Mouse (Mus musculus) gastrocnemius, postnatal 4 days (tissue): ENCODE measurements around the gene Pde7b. TPM values are rescaled to one million over a fixed set of nuclear protein-coding genes. Genes with fewer than 3 reads are reported as not detected.

Source experiments
- DNase-seq, 2 experiments: peaks; one replicate each; pipeline ENCODE4 v3.0.0; 2021 to 2022; ENCODE audit warnings: low spot score in 2 of 2, mixed read lengths in 2 of 2
- long read RNA-seq, 2 experiments: library from polyadenylated mRNA; stranded (forward); transcript quantifications; one replicate each; pipeline ENCODE4 v2.0.0; 2021
- total RNA-seq, 2 experiments: library from RNA; stranded (reverse); gene quantifications; 2 replicates each; pipeline ENCODE4 v1.2.3; 2021

Pde7b gene
- total RNA-seq: 10 to 100 TPM; 28.6 to 29.3 TPM
- long read RNA-seq, experiment 1, full-length matches to known transcripts: 2 of 4 reads
- long read RNA-seq, experiment 1, partial matches to known transcripts: 0 of 4 reads
- long read RNA-seq, experiment 1, other reads (novel, unspliced or antisense): 2 of 4 reads
- long read RNA-seq, experiment 2, full-length matches to known transcripts: 2 of 6 reads
- long read RNA-seq, experiment 2, partial matches to known transcripts: 0 of 6 reads
- long read RNA-seq, experiment 2, other reads (novel, unspliced or antisense): 4 of 6 reads

DNA sequence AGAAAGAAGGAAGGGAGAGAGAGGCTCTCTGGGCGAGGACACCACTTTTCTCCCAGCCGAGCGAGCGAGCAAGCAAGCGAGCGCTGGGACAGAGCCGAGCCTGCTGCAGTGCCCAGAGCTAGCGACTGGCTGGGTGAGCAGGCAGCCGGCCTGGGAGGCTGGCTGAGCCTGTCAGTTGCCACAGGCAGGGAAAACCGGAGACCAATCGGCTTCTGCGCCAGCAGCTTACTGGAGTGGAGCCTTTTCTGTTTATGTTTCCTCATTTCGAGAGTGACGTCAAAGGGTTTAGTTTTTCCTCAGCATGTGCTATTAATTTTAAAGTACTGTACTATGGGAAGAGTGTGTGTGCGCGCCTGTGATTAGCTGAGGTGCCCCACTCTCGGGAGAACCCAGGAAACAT lies at the start of gene Pde7b:
TSS of gene Pde7b (minus strand) at position 173 of the 400 bp plus-strand sequence.
- DNase-seq: peak; percentile 49 to 83

DNA sequence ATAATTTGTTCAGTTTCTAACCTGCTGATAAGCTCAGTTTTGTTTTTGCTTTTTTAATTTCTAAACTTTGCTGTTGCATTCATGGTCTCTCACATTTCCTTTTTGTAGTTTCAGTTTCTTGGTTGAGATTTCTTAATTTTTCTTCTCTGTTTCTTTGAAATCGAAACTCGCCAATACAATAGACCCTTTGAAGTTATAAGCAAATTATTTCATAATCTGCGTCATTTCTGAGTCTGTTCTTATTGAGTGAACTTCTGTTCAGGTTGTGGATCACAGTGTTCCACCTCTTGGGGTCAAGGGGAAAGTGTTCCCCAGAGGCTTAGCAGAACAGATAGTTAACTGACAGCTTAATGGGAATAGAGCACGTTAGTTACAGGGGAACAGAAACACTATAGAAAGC lies 47.2 kb upstream of the Pde7b start:
- DNase-seq: no peak

DNA sequence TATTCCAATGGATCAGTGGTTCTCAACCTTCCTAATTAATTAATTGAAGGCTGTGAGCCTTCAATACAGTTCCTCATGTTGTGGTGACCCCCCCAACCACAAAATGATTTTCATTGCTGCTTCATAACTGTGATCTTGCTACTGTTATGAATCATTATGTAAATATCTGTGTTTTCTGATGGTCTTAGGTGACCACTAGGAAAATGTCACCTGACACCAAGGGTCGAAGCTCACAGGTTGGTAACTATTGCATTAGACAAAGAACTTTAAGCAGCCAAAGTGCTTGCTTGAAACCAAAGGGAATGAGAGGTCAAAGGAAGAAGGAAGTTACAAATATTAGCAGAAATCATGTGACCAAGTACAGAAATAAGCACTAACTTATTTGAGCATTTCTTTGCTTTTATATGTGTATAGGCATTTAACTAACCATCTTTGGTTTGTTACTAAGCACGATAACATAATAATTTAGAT lies 45.6 kb upstream of the Pde7b start:
- DNase-seq: no peak

DNA sequence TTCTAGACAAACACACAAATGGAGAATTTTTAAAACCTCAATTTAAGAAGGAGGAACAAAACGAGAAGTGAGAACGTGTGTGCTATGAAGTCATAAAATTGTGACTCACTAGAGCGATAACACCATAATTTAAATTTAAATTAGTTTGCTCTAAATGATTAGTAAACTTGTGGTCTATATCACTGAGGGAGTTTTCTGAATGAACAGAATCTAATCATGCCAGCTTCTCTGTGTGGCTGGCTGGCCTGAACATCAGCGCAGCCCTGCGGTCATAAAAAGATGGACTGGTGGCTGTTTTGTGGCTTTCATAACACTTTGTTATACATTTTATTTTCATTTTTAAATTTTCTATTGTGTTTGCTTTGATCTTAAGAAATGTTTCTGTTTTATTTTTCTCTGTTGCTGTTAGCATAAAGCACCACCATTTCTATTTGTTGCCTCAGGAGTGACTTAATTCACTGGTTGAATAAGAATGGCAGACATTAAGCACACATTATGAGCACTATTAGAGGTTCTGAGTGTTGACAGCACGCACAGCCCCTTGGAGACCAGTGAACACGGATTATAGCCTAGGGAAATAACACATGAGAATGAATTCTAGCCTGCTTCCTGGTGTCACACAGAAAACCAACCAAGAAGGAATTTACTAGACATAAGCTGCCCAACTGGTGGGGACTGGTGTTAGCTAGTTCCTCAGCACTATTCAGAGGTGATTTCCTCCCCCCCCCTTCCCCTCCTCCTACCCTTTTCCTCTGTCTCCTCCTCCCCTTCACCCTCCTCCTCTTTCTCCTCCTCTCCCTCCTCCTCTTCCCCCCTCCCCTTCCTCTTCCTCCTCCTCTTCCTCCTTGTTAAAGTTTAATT lies 44.9 kb upstream of the Pde7b start:
- DNase-seq: no peak

DNA sequence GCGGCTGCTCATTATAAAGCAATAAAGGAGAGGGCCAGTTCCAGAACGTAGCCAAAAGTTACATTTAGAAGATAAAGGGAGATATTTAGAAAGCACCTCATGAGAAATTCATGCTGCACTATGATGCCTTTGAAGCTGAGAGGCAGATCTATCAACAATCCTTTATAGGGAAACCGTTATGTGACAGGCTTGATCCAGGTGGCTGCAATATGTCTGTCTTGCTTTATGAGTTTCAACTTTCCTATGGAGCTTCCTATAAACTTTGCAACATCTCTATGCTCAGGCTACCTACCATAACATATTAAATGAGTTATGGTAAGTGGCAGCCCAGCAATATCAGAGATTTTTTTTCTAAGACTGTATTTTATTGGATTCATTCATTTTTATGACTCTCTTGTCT lies 39.5 kb upstream of the Pde7b start:
- DNase-seq: no peak

DNA sequence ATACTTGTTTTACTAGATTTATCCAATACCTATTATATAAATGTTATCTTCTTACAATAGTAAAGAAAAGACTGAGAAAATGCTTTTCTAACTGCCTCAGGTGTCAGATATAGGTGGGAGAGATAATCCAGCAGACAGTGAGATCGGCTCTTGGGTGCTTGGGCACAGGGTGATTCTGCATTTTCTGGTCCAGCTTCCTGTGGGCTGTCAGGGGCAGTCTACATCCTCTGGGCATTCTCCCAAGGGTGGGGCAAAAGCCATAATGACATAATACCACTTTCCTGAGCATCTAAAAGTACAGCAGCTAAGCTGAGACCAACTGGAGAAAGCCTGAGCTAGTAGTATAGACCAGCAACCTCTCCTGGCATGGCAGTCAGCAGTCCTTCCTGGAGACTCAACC lies 34.1 kb upstream of the Pde7b start:
- no peak for DNase-seq

DNA sequence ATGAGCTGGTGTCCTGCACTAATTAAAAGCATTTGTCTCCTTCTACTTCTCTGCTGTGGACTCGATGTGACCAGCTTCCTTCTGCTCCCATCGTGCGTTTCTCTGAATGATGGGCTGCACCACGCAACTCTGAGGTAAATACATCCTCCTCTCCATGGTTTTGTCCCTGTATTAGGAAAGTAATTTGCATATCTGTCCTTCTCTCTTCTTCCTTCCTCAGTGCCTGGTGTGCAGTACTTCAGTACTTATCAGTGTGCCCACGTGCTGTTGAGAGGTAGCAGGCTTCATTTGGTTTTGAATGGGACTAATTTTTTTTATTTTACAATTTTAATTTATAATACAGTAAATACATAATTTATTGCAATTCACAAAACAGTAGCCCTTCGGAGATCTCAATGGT lies 33.4 kb upstream of the Pde7b start:
- DNase-seq: no peak

DNA sequence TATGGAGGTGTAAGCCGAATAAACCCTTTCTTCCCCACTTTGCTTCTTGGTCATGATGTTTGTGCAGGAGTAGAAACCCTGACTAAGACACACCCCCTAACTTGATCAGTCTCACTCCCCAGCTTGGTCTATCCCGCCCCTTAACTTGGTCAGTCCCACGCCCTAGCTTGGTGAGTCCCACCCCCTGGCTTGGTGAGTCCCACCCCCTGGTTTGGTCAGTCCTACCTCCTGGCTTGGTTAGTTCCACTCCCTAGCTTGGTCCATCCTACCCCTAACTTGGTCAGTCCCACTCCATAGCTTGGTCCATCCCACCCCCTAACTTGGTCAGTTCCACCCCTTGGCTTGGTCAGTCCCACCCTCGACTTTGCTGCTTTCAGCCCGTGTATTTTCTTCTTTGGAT lies 31.3 kb upstream of the Pde7b start:
- DNase-seq: no peak

DNA sequence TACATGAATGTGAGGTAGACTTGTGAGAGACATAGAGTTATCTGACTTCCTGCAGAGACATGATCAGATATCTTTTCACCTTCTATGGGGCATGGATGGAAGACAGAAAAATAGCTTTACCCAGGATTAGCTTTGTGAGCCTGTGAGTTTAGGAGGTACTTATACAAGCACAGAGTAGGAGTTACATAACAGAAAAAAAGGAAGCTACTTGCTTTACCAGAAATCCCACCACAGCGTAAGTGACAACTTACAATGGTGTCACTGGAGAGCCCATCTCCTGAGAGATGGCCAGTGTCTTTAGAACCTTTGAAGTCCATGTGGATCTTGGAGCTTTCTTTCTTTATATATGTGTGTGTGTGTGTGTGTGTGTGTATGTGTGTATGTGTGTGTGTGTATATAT lies 28.0 kb upstream of the Pde7b start:
- no peak for DNase-seq

DNA sequence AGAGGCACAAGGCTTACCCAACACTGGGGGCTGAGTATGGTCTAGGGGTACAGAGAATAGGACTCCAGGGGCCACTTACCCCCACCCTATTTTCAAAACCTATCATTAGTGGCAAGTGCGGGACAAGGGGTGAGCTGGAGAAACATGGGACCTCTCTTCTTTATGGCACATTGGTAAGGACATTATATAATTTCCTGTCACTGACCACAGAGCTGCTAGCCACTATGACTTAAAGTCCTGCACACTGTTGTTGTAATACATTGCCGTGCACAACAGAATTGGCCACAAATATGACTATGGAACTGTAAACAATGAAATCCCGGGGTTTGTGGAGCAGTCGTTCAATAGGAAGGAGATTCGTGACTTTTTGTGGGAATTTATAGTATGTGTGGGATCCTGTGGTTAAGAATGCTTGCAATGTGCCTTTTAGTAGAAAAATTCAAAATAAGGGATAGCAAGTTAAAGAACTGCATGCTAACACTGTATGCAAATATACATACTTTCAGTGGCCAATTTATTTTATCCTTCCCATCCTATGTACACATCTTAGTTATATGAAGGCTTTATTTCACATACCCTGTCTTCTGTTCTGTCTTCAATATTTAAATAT lies 25.9 kb upstream of the Pde7b start:
- no peak for DNase-seq

DNA sequence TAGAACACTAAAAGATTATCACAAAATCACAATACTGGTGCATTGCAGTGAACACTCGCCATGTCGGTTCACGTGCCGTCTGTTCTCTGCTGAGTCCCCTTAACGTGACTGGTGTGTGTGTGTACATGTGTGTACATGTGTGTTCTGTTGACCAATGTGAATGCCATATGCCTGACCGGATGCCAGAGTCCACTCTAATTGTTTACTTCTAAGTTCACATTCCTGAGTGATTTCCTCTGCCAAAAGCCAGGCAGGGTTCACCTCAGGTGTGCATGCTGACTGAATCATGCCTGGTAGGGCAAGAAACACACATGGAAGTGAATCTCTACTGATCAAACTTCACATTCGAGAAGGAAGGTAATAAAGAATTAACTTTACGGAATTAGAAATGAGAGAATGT lies 24.1 kb upstream of the Pde7b start:
- no peak for DNase-seq

DNA sequence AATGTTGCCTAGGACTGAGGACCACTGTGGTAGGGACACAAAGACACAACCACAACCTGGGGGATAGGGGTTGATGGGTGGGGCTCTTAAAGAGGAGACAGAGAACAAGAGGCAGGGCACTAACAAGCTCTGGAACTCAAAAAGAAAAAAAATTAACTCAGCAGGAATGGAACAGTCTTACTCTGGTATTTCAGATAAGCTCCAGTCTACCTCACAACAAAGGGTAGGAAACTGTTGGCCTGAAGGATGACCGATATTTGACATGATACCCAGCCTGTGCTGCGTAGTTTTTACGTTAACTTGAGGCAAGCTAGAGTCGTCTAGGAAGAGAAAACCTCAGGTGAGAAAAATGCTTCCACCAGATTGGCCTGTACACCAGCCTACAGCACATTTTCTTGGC lies 22.4 kb upstream of the Pde7b start:
- DNase-seq: no peak

DNA sequence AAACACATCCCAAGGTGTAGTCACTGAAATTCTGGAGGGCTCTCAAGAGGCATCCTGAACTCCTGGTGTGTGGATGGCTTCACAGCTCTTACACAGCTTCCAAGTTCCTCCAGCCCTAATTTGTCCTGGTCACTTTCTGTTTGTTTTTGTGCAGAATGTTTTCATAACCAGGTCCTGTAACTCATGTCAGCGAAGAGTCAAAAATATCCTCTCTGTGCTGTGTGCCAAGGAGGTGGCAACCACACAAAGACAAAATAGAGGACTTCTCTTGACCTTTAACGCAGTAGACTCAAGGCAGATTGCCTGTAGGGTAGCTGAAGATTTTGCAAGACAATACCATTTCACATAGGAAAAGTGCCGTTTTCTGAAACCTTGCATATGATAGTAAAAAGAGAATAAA lies 14.9 kb upstream of the Pde7b start:
- no peak for DNase-seq

DNA sequence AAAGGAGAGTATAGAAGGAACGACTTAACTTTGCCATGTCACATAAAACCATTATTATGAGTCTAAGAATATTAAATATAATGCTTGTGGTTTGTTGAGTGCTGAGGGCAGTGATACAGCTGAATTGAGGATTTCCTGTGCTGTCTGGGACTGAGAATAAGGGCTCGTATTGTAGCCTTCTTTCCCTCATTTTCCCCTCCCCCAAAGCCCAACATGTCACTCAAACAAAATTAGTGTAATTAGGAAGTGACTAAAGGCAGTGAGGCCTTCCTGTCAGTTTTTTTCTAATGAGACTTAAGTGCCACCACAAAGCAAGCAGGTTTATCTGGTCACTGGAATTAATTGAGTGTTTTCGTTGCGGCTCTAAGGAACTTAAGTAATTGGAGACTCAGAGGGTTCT lies 12.3 kb upstream of the Pde7b start:
- DNase-seq: no peak

DNA sequence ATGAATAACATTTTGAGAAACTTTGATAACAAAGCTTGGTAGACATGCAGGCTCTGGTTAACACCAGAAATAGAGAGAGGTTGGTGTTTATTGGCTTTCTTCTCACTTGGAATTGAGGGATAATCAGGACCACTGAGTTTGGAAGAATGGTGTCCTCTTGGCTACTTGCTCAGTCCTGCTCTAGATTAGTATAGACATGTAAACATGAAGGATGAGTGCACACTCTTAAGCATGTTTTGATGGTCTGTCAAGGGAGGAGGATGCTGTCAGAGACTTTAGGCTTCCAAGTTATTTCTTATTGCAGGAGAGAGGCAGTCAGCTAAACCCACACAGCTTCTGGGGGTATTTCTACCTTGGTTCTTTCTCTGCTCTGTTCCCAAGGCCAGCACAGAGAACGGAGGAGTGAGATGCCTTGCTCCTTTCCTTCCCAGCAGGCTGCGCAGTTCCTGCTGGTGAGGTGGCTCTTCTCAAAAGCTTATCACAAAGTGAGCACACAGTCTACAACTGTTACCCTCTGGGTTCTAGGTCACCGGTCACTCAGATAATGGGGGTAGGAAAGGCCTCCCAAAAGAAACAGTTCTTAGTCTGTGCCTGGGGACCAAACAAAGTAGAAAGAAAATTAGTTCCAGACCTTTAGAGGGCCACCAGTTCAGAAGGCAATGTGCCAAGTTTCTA lies 11.0 kb upstream of the Pde7b start:
- DNase-seq: no peak

DNA sequence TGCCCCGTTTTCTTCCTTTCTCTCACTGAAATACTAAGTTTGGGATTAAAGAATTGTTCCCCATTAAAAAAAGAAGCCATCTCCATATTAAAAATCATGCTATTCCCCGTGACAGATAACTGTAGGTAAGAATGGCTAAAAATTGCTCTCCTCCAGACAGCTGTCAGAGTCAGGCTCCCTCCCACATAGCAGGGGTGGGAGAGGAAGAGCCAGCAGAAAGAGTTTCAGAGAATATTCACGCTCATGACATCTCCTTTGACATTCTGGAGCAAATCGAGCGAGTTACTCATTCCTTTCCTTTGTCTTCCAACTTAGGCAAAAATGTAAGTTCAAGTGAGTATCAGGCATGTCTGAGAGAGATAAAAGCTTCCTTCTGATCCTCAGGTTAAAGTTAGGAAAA lies 8.7 kb upstream of the Pde7b start:
- DNase-seq: no peak

DNA sequence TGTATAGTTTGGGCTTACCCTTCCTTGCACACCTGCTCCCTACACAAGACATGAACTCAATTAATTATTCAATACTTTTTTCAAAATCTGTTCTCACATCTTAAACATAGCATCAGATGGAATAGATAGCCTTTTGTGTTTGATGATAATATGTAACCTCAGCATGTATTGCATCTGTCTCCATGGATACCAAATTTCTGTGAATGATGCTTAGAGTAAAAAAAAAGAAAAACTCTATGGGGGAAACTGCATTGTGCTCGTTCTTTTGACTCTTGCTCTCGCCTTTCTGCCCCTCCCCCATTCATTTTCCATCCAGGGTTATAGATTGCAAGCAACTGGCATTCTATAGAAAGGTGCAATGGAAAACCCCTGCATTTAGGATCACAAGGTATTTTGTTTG lies 7.3 kb upstream of the Pde7b start:
- DNase-seq: no peak

DNA sequence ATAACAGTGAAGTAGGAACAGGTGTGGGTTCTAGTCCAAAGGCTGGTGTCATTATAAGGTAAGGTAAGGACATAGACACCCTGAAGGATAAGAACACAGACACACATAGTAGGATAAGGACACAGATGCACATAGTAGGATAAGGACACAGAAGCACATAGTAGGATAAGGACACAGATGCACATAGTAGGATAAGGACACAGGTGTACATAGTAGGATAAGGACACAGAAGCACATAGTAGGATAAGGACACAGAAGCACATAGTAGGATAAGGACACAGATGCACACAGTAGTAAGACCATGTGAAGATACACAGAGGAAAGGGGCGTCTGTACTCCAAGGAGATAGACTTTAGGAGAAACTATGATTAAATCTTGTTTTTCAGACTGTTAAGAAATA lies 5.2 kb upstream of the Pde7b start:
- no peak for DNase-seq

DNA sequence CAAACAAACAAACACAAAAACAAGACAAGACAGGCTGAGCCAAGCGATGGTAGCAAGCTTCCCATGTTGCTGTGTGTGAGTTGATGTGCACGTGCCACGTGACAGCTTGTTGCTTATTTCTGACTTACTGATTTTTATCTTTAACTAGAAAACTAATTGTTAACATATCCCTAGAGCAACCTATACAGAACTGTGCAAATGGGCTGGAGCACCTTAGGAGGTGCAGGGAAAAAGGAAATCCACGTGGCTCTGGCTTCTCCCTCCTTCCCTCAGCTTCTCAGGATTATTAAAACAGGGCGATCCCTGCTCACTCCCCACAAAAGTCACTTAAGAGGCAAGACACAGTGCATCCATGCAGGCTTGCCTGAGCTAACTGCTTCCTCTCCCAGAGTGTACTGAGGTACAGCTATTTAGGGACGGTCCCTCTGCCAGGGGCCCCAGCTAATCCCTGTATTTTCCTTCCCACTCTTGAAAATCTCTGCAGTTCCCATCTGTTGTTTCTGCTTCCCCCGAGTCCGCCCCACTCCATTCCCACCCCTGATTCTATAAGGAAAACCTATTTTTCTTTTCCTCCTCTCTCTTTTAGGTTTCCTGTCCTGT lies 606 bp upstream of the Pde7b start:
- DNase-seq: no peak

DNA sequence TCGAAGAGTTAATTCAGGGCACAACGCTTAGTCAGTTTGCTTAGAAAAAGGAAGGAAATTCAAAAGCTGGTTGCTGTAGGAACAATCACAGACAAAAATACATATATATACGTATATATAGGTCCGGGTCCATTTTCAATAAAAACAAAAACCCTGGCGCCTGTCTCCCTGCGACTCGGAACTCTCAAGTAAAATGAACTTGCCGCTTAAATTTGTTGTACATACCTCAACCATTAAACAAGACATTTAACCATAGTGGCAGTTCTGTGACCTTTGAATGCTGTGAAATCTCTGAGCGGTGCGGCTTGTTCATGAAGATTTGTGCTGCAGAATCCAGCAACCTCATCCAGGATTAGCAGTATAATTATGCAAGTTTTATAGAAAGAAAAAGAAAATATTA lies 427 bp downstream of the Pde7b start:
- no peak for DNase-seq

DNA sequence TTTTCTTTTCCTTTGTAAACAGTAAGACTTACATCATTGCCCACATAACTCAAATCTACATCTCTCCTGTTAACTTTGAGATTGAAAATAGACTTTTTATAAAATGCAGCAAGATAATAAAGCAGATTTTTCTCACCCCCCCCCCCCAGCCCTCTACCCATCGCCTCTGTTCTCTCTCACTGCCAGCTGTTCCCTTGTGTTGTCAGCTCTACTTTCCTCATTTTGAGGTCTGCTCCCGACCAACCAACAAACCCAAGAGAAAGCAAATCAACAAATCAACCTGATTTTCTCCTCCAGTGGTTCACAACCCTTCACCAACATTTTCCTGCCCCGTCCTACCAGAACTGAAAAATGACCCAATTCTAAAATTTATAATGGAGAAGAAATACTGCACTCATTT lies 916 bp downstream of the Pde7b start:
- DNase-seq: no peak
